Mouse (Mus musculus) midbrain, embryonic 10.5 days (tissue): ENCODE results near the gene S1pr4. TPM values are rescaled to one million over a fixed set of nuclear protein-coding genes. Genes with fewer than 3 reads are reported as not detected.

ENCODE experiments used
- DNase-seq: peaks from one replicate; pipeline ENCODE4 v3.0.0-alpha.2; 2017; ENCODE audit warnings: low spot score
- H3K27ac ChIP-seq: fragments of 300-500 bp; sonication (generic); replicated peaks from 2 replicates; pipeline ENCODE4 v1.5.1; 2016; ENCODE audit warnings: mild to moderate bottlenecking
- H3K27me3 ChIP-seq: fragments of 300-500 bp; sonication (generic); 2 replicates; pipeline ENCODE4 v1.6.1; 2016; ENCODE audit warnings: low read depth, mild to moderate bottlenecking; ENCODE audit not compliant: poor library complexity, severe bottlenecking
- H3K36me3 ChIP-seq: fragments of 300-500 bp; sonication (generic); 2 replicates; pipeline ENCODE4 v1.6.1; 2016; ENCODE audit warnings: mild to moderate bottlenecking, moderate library complexity
- H3K4me1 ChIP-seq: fragments of 300-500 bp; sonication (generic); 2 replicates; pipeline ENCODE4 v1.6.1; 2016
- H3K4me3 ChIP-seq: fragments of 300-500 bp; sonication (generic); 2 replicates; pipeline ENCODE4 v1.5.1; 2016; ENCODE audit warnings: mild to moderate bottlenecking, moderate library complexity
- H3K9me3 ChIP-seq: fragments of 300-500 bp; sonication (generic); replicated peaks from 2 replicates; pipeline ENCODE4 v1.6.1; 2016; ENCODE audit warnings: mild to moderate bottlenecking
- WGBS: fragments of 180-500 bp; shearing (Covaris S2); methylation state at CpG from one replicate; pipeline ENCODE4 v1.1.7; 2016; 5-methylcytosine and 5-hydroxymethylcytosine counted together
- polyA plus RNA-seq: library from polyadenylated mRNA; unstranded; fragments of >200 nt; fragmentation: Nextera tagmentation; extraction: Ambion mirVana; gene quantifications from 2 replicates; pipeline ENCODE4 v1.2.1, GENCODE M21; 2016

S1pr4 gene
- 0.37 and 0.89 TPM in 2 replicates for polyA plus RNA-seq

GRCm38 (mm10) chr10:81500032-81500431 lies at the start of gene S1pr4:
TSS of gene S1pr4 (minus strand) at chr10:81500132.
- DNase-seq, result no peak
- 90% methylated on average over 3 of the region's 3 CpGs for WGBS
- peaks cover 39% of the 10 kb centered on the region for H3K4me1 ChIP-seq
- peaks cover 14% of the 10 kb centered on the region for H3K27me3 ChIP-seq
- no peak within 1 kb of the TSS for H3K4me3 ChIP-seq
- H3K36me3 ChIP-seq, result no peaks in the 10 kb centered on the region
- H3K9me3 ChIP-seq, result no peaks in the 10 kb centered on the region
- peak within 1 kb of the TSS; percentile 39 for H3K27ac ChIP-seq

GRCm38 (mm10) chr10:81548944-81549343 lies 49.0 kb upstream of the S1pr4 start:
- DNase-seq, result no peak
- H3K27me3 ChIP-seq, result peaks cover 4% of the 10 kb centered on the region; the same call in 1 of the 2 replicates
- H3K9me3 ChIP-seq, result 0 out of 2 replicates have a peak, but pooled peaks cover 4% of the 10 kb centered on the region
- H3K4me1 ChIP-seq, result peaks cover 18% of the 10 kb centered on the region
- H3K27ac ChIP-seq, result no peak overlapping the region
- H3K36me3 ChIP-seq, result no peaks in the 10 kb centered on the region
- no peak overlapping the region for H3K4me3 ChIP-seq
- 66% methylated on average over 5 of the region's 5 CpGs for WGBS

- Histone ChIP-seq H3K27ac (no peak overlapping the region), H3K4me1 (peaks cover 38% of the 10 kb centered on the region), H3K4me3 (no peak overlapping the region), H3K36me3 (peaks cover 11% of the 10 kb centered on the region), H3K9me3 (no peaks in the 10 kb centered on the region), H3K27me3 (peaks cover 4% of the 10 kb centered on the region; the same call in 1 of the 2 replicates)
- DNase-seq, result no peak
- 91% methylated on average over 13 of the region's 13 CpGs for WGBS
These were observed 47.0 kb upstream of the S1pr4 start for GRCm38 (mm10) chr10:81546788-81547571.

- WGBS, result 87% methylated on average over 5 of the region's 5 CpGs
- Histone ChIP-seq H3K27ac (no peak overlapping the region; the same call in 1 of the 2 replicates), H3K9me3 (no peaks in the 10 kb centered on the region), H3K36me3 (peaks cover 17% of the 10 kb centered on the region), H3K4me1 (peaks cover 41% of the 10 kb centered on the region), H3K4me3 (no peak overlapping the region), H3K27me3 (peaks cover 4% of the 10 kb centered on the region; the same call in 1 of the 2 replicates)
- no peak for DNase-seq
These were observed 46.4 kb upstream of the S1pr4 start for GRCm38 (mm10) chr10:81546332-81546731.

GRCm38 (mm10) chr10:81545161-81545747 lies 45.3 kb upstream of the S1pr4 start, which contains the start of gene Gna11:
TSS of gene Gna11 (minus strand) at chr10:81545190.
- 1% methylated on average over 59 of the region's 59 CpGs for WGBS
- peaks cover 46% of the 10 kb centered on the region for H3K4me1 ChIP-seq
- H3K27ac ChIP-seq, result peak within 1 kb of the TSS; percentile 92
- peaks cover 4% of the 10 kb centered on the region; the same call in 1 of the 2 replicates for H3K27me3 ChIP-seq
- H3K9me3 ChIP-seq, result no peaks in the 10 kb centered on the region
- DNase-seq, result peak; percentile 100
- H3K36me3 ChIP-seq, result peaks cover 26% of the 10 kb centered on the region
- peak within 1 kb of the TSS; percentile 90 for H3K4me3 ChIP-seq

GRCm38 (mm10) chr10:81544296-81545160 lies 44.6 kb upstream of the S1pr4 start:
- peak overlapping the region; percentile 92 for H3K27ac ChIP-seq
- WGBS, result under 1% methylated on average over 93 of the region's 93 CpGs
- H3K4me3 ChIP-seq, result peak overlapping the region; percentile 90
- peaks cover 34% of the 10 kb centered on the region for H3K36me3 ChIP-seq
- peaks cover 4% of the 10 kb centered on the region; the same call in 1 of the 2 replicates for H3K27me3 ChIP-seq
- DNase-seq, result no peak
- H3K9me3 ChIP-seq, result no peaks in the 10 kb centered on the region
- H3K4me1 ChIP-seq, result peaks cover 44% of the 10 kb centered on the region

- Histone ChIP-seq H3K27ac (peak overlapping the region; percentile 92), H3K4me1 (peaks cover 44% of the 10 kb centered on the region), H3K9me3 (no peaks in the 10 kb centered on the region), H3K36me3 (peaks cover 42% of the 10 kb centered on the region), H3K4me3 (peak overlapping the region; percentile 90), H3K27me3 (no peaks in the 10 kb centered on the region)
- no peak for DNase-seq
- 57% methylated on average over 1 of the region's 1 CpGs for WGBS
These were observed 43.7 kb upstream of the S1pr4 start for GRCm38 (mm10) chr10:81543633-81544032.

GRCm38 (mm10) chr10:81542727-81543460 lies 43.0 kb upstream of the S1pr4 start:
- Histone ChIP-seq H3K4me1 (peaks cover 44% of the 10 kb centered on the region), H3K27me3 (no peaks in the 10 kb centered on the region), H3K36me3 (peaks cover 49% of the 10 kb centered on the region), H3K4me3 (peak overlapping the region; percentile 90), H3K27ac (0 out of 2 replicates have a peak overlapping the region, but pooled peaks have one; percentile 17), H3K9me3 (no peaks in the 10 kb centered on the region)
- no peak for DNase-seq
- 79% methylated on average over 7 of the region's 7 CpGs for WGBS

GRCm38 (mm10) chr10:81541803-81542202 lies 41.9 kb upstream of the S1pr4 start:
- Histone ChIP-seq H3K36me3 (peaks cover 59% of the 10 kb centered on the region), H3K27me3 (no peaks in the 10 kb centered on the region), H3K4me3 (no peak overlapping the region), H3K4me1 (peaks cover 44% of the 10 kb centered on the region), H3K27ac (0 out of 2 replicates have a peak overlapping the region, but pooled peaks have one; percentile 23), H3K9me3 (no peaks in the 10 kb centered on the region)
- WGBS, result 88% methylated on average over 10 of the region's 10 CpGs
- DNase-seq, result no peak

GRCm38 (mm10) chr10:81541363-81541762 lies 41.4 kb upstream of the S1pr4 start:
- Histone ChIP-seq H3K9me3 (no peaks in the 10 kb centered on the region), H3K4me3 (no peak overlapping the region), H3K27me3 (no peaks in the 10 kb centered on the region), H3K4me1 (peaks cover 44% of the 10 kb centered on the region), H3K36me3 (peaks cover 61% of the 10 kb centered on the region), H3K27ac (no peak overlapping the region; the same call in 1 of the 2 replicates)
- DNase-seq, result no peak
- WGBS, result 89% methylated on average over 5 of the region's 5 CpGs

GRCm38 (mm10) chr10:81538321-81539048 lies 38.6 kb upstream of the S1pr4 start:
- Histone ChIP-seq H3K27me3 (no peaks in the 10 kb centered on the region), H3K27ac (no peak overlapping the region), H3K9me3 (no peaks in the 10 kb centered on the region), H3K4me3 (no peak overlapping the region), H3K36me3 (peaks cover 82% of the 10 kb centered on the region), H3K4me1 (peaks cover 36% of the 10 kb centered on the region)
- no peak for DNase-seq
- 88% methylated on average over 3 of the region's 3 CpGs for WGBS
